Mouse (Mus musculus) E14TG2a.4 (cell line): ENCODE data around the gene Rbms1.

Experiments used
- CTCF ChIP-seq: conservative IDR thresholded peaks from 2 replicates; pipeline ENCODE4 v1.5.1; 2014; ENCODE audit warnings: low read length
- POU5F1 ChIP-seq: IDR thresholded peaks from 2 replicates; pipeline ENCODE4 v1.6.1; 2014; ENCODE audit warnings: low read length, borderline replicate concordance

GRCm38 (mm10) chr2:60728902-60729585 is 233.9 kb downstream of the Rbms1 start:
- TF ChIP-seq CTCF, result no peak
- TF ChIP-seq POU5F1, result no peak
